In genomic region chr3:145728336-145728735, GRCm38 (mm10) we compare ENCODE assay signal across 23 mouse cellular contexts. TPM values are rescaled to one million over a fixed set of nuclear protein-coding genes. Genes with fewer than 3 reads are reported as not detected.
DNase-seq lines count a peak whose midpoint lies in the region; ATAC-seq and TF ChIP-seq lines count a peak whose summit lies in the region.
"Had no signal": no experiment of that assay in that cellular context is flagged by ENCODE, and none has a peak within 500 bp of the region (broad histone marks: within the 10 kb centered on the region; RNA-seq: fewer than 3 reads in every experiment).

No protein-coding gene starts in this region.

- H3K4me3 ChIP-seq in gastrocnemius, adult 2 months, result no peak overlapping the region
- H3K4me3 ChIP-seq in lung, postnatal 0 days (ENCODE audit: low read depth, low read length), result no peak overlapping the region
- H3K4me3 ChIP-seq in C2C12 (ENCODE audit: insufficient read depth, poor library complexity, severe bottlenecking), result no peak overlapping the region
- no peak overlapping the region for H3K4me3 ChIP-seq in embryonic facial prominence, embryonic 14.5 days (ENCODE audit: low read depth, low read length)
- H3K4me3 ChIP-seq: embryonic facial prominence, embryonic 15.5 days; heart, embryonic 12.5 days; hindbrain, embryonic 13.5 days; limb, embryonic 13.5 days; lung, embryonic 15.5 days; neural tube, embryonic 13.5 days had no signal

- TF ChIP-seq EP300 in lung, postnatal 0 days (IDR thresholded peaks at IDR 0.05), result no peak

- no peak overlapping the region for H3K27ac ChIP-seq in gastrocnemius, adult 2 months
- no peak overlapping the region for H3K27ac ChIP-seq in lung, postnatal 0 days (ENCODE audit: low read length)
- H3K27ac ChIP-seq in embryonic facial prominence, embryonic 14.5 days (replicated peaks; ENCODE audit: low read depth, low read length), result no peak overlapping the region
- H3K27ac ChIP-seq: embryonic facial prominence, embryonic 15.5 days; hindbrain, embryonic 13.5 days; limb, embryonic 13.5 days; liver, embryonic 14.5 days; lung, embryonic 15.5 days; neural tube, embryonic 13.5 days had no signal

- WGBS in lung, postnatal 0 days, result 61% methylated on average over 8 of the region's 8 CpGs
- 27% methylated on average over 8 of the region's 8 CpGs for WGBS in embryonic facial prominence, embryonic 14.5 days

- H3ac ChIP-seq in C2C12 (ENCODE audit: control insufficient read depth, insufficient read length, low read depth), result no peak overlapping the region

- peak; percentile 28 for DNase-seq in gastrocnemius, adult 2 months
- DNase-seq in gastrocnemius, postnatal 4 days (ENCODE audit: low spot score in 2 of 2), result no peak
- DNase-seq in lung, postnatal 36 days, result peak; percentile 21
- DNase-seq in lung, postnatal 0 days (ENCODE audit: low spot score), result no peak
- DNase-seq in embryonic facial prominence, embryonic 14.5 days (ENCODE audit: low spot score), result peak; percentile 73
- no peak for DNase-seq in testis, postnatal 14 days (ENCODE audit: low spot score)
- DNase-seq: adrenal gland, postnatal 36 days; cerebellum, adult 2 months; heart, postnatal 14 days; right cerebral cortex, postnatal 25 days; thymus, adult 18-20 months had no signal

- H3K9me3 ChIP-seq in lung, postnatal 0 days (ENCODE audit: low read length), result no peaks in the 10 kb centered on the region
- H3K9me3 ChIP-seq in embryonic facial prominence, embryonic 14.5 days (ENCODE audit: control insufficient read depth, low read length), result no peaks in the 10 kb centered on the region
- H3K9me3 ChIP-seq: embryonic facial prominence, embryonic 15.5 days; heart, embryonic 12.5 days; hindbrain, embryonic 13.5 days; lung, embryonic 15.5 days; neural tube, embryonic 13.5 days had no signal

- no peaks in the 10 kb centered on the region for H3K79me2 ChIP-seq in C2C12 (ENCODE audit: control insufficient read depth, insufficient read depth)

- no peak for ATAC-seq in lung, postnatal 0 days
- peak; percentile 75; the same call in 1 of the 2 replicates for ATAC-seq in embryonic facial prominence, embryonic 14.5 days (ENCODE audit: low read depth)
- ATAC-seq in erythroblast, adult 5-6 weeks (replicated peaks; ENCODE audit: low FRiP score, poor library complexity, severe bottlenecking), result no peak

- no peak overlapping the region for H3K9ac ChIP-seq in lung, postnatal 0 days (replicated peaks; ENCODE audit: low read depth)
- H3K9ac ChIP-seq in embryonic facial prominence, embryonic 14.5 days (ENCODE audit: low read depth, low read length), result no peak overlapping the region
- H3K9ac ChIP-seq: embryonic facial prominence, embryonic 15.5 days; heart, embryonic 12.5 days; hindbrain, embryonic 13.5 days; limb, embryonic 13.5 days; liver, embryonic 14.5 days; lung, embryonic 15.5 days; neural tube, embryonic 13.5 days had no signal

- intact Hi-C loops in gastrocnemius, adult 2 months (cut with DNase I), result loop anchor here (5.0 kb wide), 2 partner anchors 81 to 179 kb away; partner anchors contain the start of gene Ccn1

- H3K27me3 ChIP-seq in lung, postnatal 0 days (replicated peaks; ENCODE audit: insufficient read depth, low read length), result no peaks in the 10 kb centered on the region
- H3K27me3 ChIP-seq in C2C12 (ENCODE audit: control insufficient read depth, insufficient read depth, insufficient read length), result no peaks in the 10 kb centered on the region
- no peaks in the 10 kb centered on the region for H3K27me3 ChIP-seq in embryonic facial prominence, embryonic 14.5 days (replicated peaks; ENCODE audit: control insufficient read depth, insufficient read depth, low read length)
- H3K27me3 ChIP-seq: embryonic facial prominence, embryonic 15.5 days; heart, embryonic 12.5 days; hindbrain, embryonic 13.5 days; limb, embryonic 13.5 days; lung, embryonic 15.5 days; neural tube, embryonic 13.5 days had no signal

- H3K4me1 ChIP-seq in lung, postnatal 0 days (ENCODE audit: insufficient read depth, low read depth, low read length), result no peaks in the 10 kb centered on the region
- peaks cover 7% of the 10 kb centered on the region for H3K4me1 ChIP-seq in embryonic facial prominence, embryonic 14.5 days (ENCODE audit: control insufficient read depth, insufficient read depth, low read length)

- H3K4me2 ChIP-seq in lung, postnatal 0 days (replicated peaks; ENCODE audit: low read depth, low read length), result no peak overlapping the region
- no peak overlapping the region for H3K4me2 ChIP-seq in embryonic facial prominence, embryonic 14.5 days (ENCODE audit: low read depth, low read length)
- H3K4me2 ChIP-seq: embryonic facial prominence, embryonic 15.5 days; heart, embryonic 12.5 days; hindbrain, embryonic 13.5 days; limb, embryonic 13.5 days; lung, embryonic 15.5 days; midbrain, embryonic 11.5 days; neural tube, embryonic 13.5 days had no signal

- TF ChIP-seq CTCF in gastrocnemius, adult 2 months (IDR thresholded peaks at IDR 0.05), result no peak
- no peak for TF ChIP-seq CTCF in lung, postnatal 0 days (IDR thresholded peaks at IDR 0.05)
- TF ChIP-seq CTCF in C2C12 (IDR thresholded peaks at IDR 0.05; ENCODE audit: control insufficient read depth, insufficient read depth, insufficient read length), result no peak

- H3K36me3 ChIP-seq in lung, postnatal 0 days (ENCODE audit: insufficient read depth, low read length), result no peaks in the 10 kb centered on the region
- no peaks in the 10 kb centered on the region for H3K36me3 ChIP-seq in C2C12 (ENCODE audit: control insufficient read depth, insufficient read depth)
- no peaks in the 10 kb centered on the region for H3K36me3 ChIP-seq in embryonic facial prominence, embryonic 14.5 days (ENCODE audit: control insufficient read depth, insufficient read depth, low read length)
- H3K36me3 ChIP-seq: embryonic facial prominence, embryonic 15.5 days; G1E; heart, embryonic 12.5 days; hindbrain, embryonic 13.5 days; limb, embryonic 13.5 days; lung, embryonic 15.5 days; neural tube, embryonic 13.5 days had no signal

- H3K79me3 ChIP-seq in C2C12 (ENCODE audit: low read depth), result no peaks in the 10 kb centered on the region

TF ChIP-seq in C2C12, 6 proteins besides CTCF, POLR2A, EP300 and RAD21:
- TF ChIP-seq MYOG (IDR thresholded peaks at IDR 0.05; ENCODE audit: control insufficient read depth, extremely low read depth, insufficient read length) (no peak), MYOD1 (IDR thresholded peaks at IDR 0.05; ENCODE audit: control insufficient read depth, insufficient read length, low read depth) (peak; percentile 93), FOSL1 (IDR thresholded peaks at IDR 0.05; ENCODE audit: insufficient read depth, low read length, poor library complexity, severe bottlenecking) (peak; percentile 7)

RNA-seq across cellular contexts. Expression of gene Ddah1, which starts 30.1 kb away (rescaled TPM):
- total RNA-seq in gastrocnemius, adult 2 months (2021), result 1 to 10 TPM; 2.2 to 4.4 TPM
- 10 to 100 TPM; 20.2 to 24.3 TPM for total RNA-seq in gastrocnemius, postnatal 4 days (2021)
- 20.2 and 20.7 TPM in 2 replicates for polyA plus RNA-seq in lung, postnatal 0 days (2015; fragmentation: Nextera tagmentation; extraction: Ambion mirVana)
- 15.8 TPM for polyA plus RNA-seq in C2C12 (2012; fragmentation: generic; extraction: Trizol)
- polyA plus RNA-seq in embryonic facial prominence, embryonic 14.5 days (2014; fragmentation: Nextera tagmentation; extraction: Ambion mirVana), result 50.9 and 56.0 TPM in 2 replicates
- not detected in 2 replicates for total RNA-seq in erythroblast, adult 5-6 weeks (2015; ENCODE audit: low replicate concordance)
- not detected in 2 replicates for total RNA-seq in erythroblast, adult 5-6 weeks (2017; ENCODE audit: low replicate concordance)
- total RNA-seq: granulocyte monocyte progenitor cell, adult 5-6 weeks had no signal
- polyA plus RNA-seq: G1E had no signal

Comparison
In these comparisons a context has a peak if more than half of its experiments do, and no peak if none do; other contexts are left out.
1. DNase-seq: peak in gastrocnemius, adult 2 months (single experiment), lung, postnatal 36 days (single experiment) and embryonic facial prominence, embryonic 14.5 days (single experiment); none in gastrocnemius, postnatal 4 days (0 of 2), lung, postnatal 0 days (single experiment) and testis, postnatal 14 days (single experiment).